Mouse (Mus musculus) cortical plate, adult 2 months (tissue): ENCODE results near the gene Anp32e. TPM values are rescaled to one million over a fixed set of nuclear protein-coding genes. Genes with fewer than 3 reads are reported as not detected.

ENCODE experiments used
- H3K27ac ChIP-seq: fragments of 200-500 bp; 2 replicates; pipeline ENCODE4 v1.5.1; 2012; ENCODE audit warnings: low read length, control low read depth, inconsistent platforms; ENCODE audit not compliant: insufficient read depth
- H3K4me1 ChIP-seq: fragments of 200-500 bp; 2 replicates; pipeline ENCODE4 v1.6.1; 2011; ENCODE audit warnings: low read length; ENCODE audit not compliant: control insufficient read depth, insufficient read depth
- H3K4me3 ChIP-seq: fragments of 200-500 bp; 2 replicates; pipeline ENCODE4 v1.5.1; 2011; ENCODE audit warnings: mild to moderate bottlenecking, low read length, control low read depth; ENCODE audit not compliant: insufficient read depth
- CTCF ChIP-seq: fragments of 200-500 bp; IDR thresholded peaks from 2 replicates; pipeline ENCODE4 v1.5.1; 2011; ENCODE audit warnings: mild to moderate bottlenecking, control low read depth, low read length; ENCODE audit not compliant: insufficient read depth; ENCODE audit errors: extremely low read depth
- POLR2A ChIP-seq: fragments of 200-500 bp; IDR thresholded peaks from 2 replicates; pipeline ENCODE4 v1.6.1; 2011; ENCODE audit warnings: mild to moderate bottlenecking, low read length, control low read depth; ENCODE audit not compliant: insufficient read depth; ENCODE audit errors: extremely low read depth
- polyA plus RNA-seq: library from polyadenylated mRNA; depleted of rRNA; stranded (reverse); fragments of >200 nt; gene quantifications from 2 replicates; pipeline ENCODE4 v1.2.3, GENCODE M21; 2012

Anp32e gene
- polyA plus RNA-seq, 1 experiment, result 69.8 TPM

- peak overlapping the region; percentile 73 for H3K27ac ChIP-seq
- H3K4me1 ChIP-seq, result peaks cover 3% of the 10 kb centered on the region; the same call in 1 of the 2 replicates
- TF ChIP-seq CTCF (no peak), POLR2A (no peak)
- H3K4me3 ChIP-seq, result no peak overlapping the region
These were observed 57.1 kb downstream of the Anp32e start for GRCm38 (mm10) chr3:95986001-95986622.

GRCm38 (mm10) chr3:95986984-95987383 lies 57.9 kb downstream of the Anp32e start:
- Histone ChIP-seq H3K4me1 (peaks cover 3% of the 10 kb centered on the region; the same call in 1 of the 2 replicates), H3K4me3 (no peak overlapping the region), H3K27ac (peak overlapping the region; percentile 32)
- no peak for TF ChIP-seq CTCF
- TF ChIP-seq POLR2A, result no peak

GRCm38 (mm10) chr3:95987386-95988110 lies 58.5 kb downstream of the Anp32e start:
- peaks cover 3% of the 10 kb centered on the region; the same call in 1 of the 2 replicates for H3K4me1 ChIP-seq
- TF ChIP-seq POLR2A (no peak), CTCF (no peak)
- peak overlapping the region; percentile 32 for H3K27ac ChIP-seq
- H3K4me3 ChIP-seq, result no peak overlapping the region

DNA sequence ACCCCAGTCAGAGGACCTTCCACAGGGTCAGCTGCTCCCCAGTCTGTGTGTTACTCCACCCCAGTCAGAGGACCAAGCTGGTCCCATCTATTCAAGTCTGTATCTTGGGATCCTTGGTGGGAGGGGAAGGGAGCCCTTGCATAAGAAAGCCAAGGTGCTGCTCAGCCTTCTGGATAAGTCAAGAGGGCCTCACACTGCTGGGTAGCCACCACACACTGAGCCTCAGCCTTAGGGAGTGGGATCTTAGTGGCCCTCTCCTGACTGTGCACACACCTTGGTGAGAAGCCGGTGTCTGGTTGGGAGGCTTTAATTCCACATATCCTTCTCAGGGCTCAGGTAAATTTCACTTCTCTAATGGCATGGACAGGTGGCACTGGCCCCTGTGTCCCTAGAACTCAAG lies 59.1 kb downstream of the Anp32e start:
- no peak overlapping the region for H3K27ac ChIP-seq
- no peak for TF ChIP-seq POLR2A
- no peak for TF ChIP-seq CTCF
- H3K4me1 ChIP-seq, result peaks cover 3% of the 10 kb centered on the region; the same call in 1 of the 2 replicates

GRCm38 (mm10) chr3:95988969-95989368 lies 59.9 kb downstream of the Anp32e start:
- H3K4me3 ChIP-seq, result no peak overlapping the region
- H3K4me1 ChIP-seq, result peaks cover 7% of the 10 kb centered on the region; the same call in 1 of the 2 replicates
- TF ChIP-seq CTCF, result no peak
- no peak for TF ChIP-seq POLR2A
- H3K27ac ChIP-seq, result no peak overlapping the region

More for the DNA sequence above, 59.1 kb downstream of the Anp32e start:
- H3K4me3 ChIP-seq, result no peak overlapping the region

GRCm38 (mm10) chr3:95990413-95990941 lies 61.4 kb downstream of the Anp32e start:
- TF ChIP-seq CTCF, result no peak
- no peak for TF ChIP-seq POLR2A
- Histone ChIP-seq H3K4me3 (no peak overlapping the region), H3K4me1 (peaks cover 4% of the 10 kb centered on the region; the same call in 1 of the 2 replicates), H3K27ac (peak overlapping the region; percentile 65)

DNA sequence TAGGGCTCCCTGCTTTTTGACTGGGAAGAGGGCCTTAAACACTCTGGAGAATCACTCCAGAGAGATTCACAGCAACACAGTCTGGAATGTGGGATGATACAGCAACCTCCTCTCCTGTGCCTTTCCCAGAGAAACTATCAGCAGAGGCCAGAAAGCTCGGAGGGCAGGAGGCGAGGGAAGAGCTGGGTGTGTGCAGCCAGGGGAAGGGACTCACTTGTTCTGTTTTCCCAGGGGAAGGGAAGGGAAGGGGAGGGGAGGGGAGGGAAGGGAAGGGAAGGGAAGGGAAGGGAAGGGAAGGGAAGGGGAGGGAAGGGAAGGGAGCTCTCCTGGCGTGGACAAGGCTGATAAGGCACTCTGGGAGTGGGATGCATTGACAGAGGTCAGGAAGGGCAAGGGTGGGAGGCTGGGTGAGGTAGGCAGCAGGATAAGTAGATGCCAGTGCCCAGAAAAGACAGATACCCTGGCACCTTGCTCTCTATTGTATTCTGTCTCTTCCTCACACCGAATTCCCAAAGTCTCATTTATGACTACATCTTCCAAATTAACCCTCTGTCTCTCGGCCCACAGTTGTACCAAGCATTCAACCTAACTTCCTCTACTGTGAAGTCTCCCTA lies 64.1 kb downstream of the Anp32e start:
- Histone ChIP-seq H3K4me1 (peaks cover 8% of the 10 kb centered on the region; the same call in 1 of the 2 replicates), H3K27ac (peak overlapping the region; percentile 82), H3K4me3 (peak overlapping the region; percentile 77)
- 0 out of 2 replicates have a peak, but pooled peaks have one; percentile 16 for TF ChIP-seq POLR2A
- no peak for TF ChIP-seq CTCF

- Histone ChIP-seq H3K4me1 (peaks cover 8% of the 10 kb centered on the region; the same call in 1 of the 2 replicates), H3K4me3 (peak overlapping the region; percentile 77), H3K27ac (peak overlapping the region; percentile 82)
- TF ChIP-seq POLR2A (no peak), CTCF (no peak)
These were observed 64.8 kb downstream of the Anp32e start for GRCm38 (mm10) chr3:95993881-95994280.

- TF ChIP-seq POLR2A, result peak; percentile 41; the same call in 1 of the 2 replicates
- no peak for TF ChIP-seq CTCF
- Histone ChIP-seq H3K4me1 (peaks cover 8% of the 10 kb centered on the region; the same call in 1 of the 2 replicates), H3K27ac (peak overlapping the region; percentile 82), H3K4me3 (peak overlapping the region; percentile 77)
These were observed 65.4 kb downstream of the Anp32e start for GRCm38 (mm10) chr3:95994381-95994846.
